Mouse (Mus musculus): ENCODE data around the gene Btbd3.

GRCm38 (mm10) chr2:138447681-138448080 lies 191.3 kb downstream of the Btbd3 start:
- TF ChIP-seq CTCF (IDR thresholded peaks at IDR 0.05; ENCODE audit: insufficient read depth, low read length) (no peak), POLR2A (IDR thresholded peaks at IDR 0.05; ENCODE audit: borderline replicate concordance, extremely low read depth, low read depth, low read length) (no peak)
